Mouse (Mus musculus): ENCODE data around the gene Reps1.

The Reps1 gene

GRCm38 (mm10) chr10:18055696-18056390 is at the start of gene Reps1:
Reps1 (plus strand) TSS chr10:18055861.
- no peak for DNase-seq (ENCODE audit: low read depth)

- DNase-seq (ENCODE audit: low read depth): no peak
Observed at GRCm38 (mm10) chr10:18006756-18007155, 48.9 kb upstream of the Reps1 start.

GRCm38 (mm10) chr10:18007243-18007642 is 48.4 kb upstream of the Reps1 start:
- DNase-seq (ENCODE audit: low read depth): no peak

GRCm38 (mm10) chr10:18008118-18008517 is 47.5 kb upstream of the Reps1 start:
- no peak for DNase-seq (ENCODE audit: low read depth)

GRCm38 (mm10) chr10:18009744-18010143 is 45.9 kb upstream of the Reps1 start:
- DNase-seq (ENCODE audit: low read depth): no peak

GRCm38 (mm10) chr10:18011761-18012160 is 43.9 kb upstream of the Reps1 start:
- no peak for DNase-seq (ENCODE audit: low read depth)

GRCm38 (mm10) chr10:18020443-18020842 is 35.2 kb upstream of the Reps1 start:
- no peak for DNase-seq (ENCODE audit: low read depth)

- DNase-seq (ENCODE audit: low read depth): no peak
Observed at GRCm38 (mm10) chr10:18020846-18021245, 34.8 kb upstream of the Reps1 start.

GRCm38 (mm10) chr10:18021576-18022311 is 33.9 kb upstream of the Reps1 start:
- no peak for DNase-seq (ENCODE audit: low read depth)

- DNase-seq (ENCODE audit: low read depth): peak; percentile 41
Observed at GRCm38 (mm10) chr10:18022312-18022711, 33.3 kb upstream of the Reps1 start.

GRCm38 (mm10) chr10:18022741-18023347 is 32.8 kb upstream of the Reps1 start, which contains the start of gene Abracl:
Abracl (minus strand) TSS chr10:18023288.
- DNase-seq (ENCODE audit: low read depth): peak; percentile 69

- no peak for DNase-seq (ENCODE audit: low read depth)
Observed at GRCm38 (mm10) chr10:18034408-18034807, 21.3 kb upstream of the Reps1 start.

GRCm38 (mm10) chr10:18036849-18037248 is 18.8 kb upstream of the Reps1 start:
- no peak for DNase-seq (ENCODE audit: low read depth)

GRCm38 (mm10) chr10:18046380-18046779 is 9.3 kb upstream of the Reps1 start:
- no peak for DNase-seq (ENCODE audit: low read depth)

- no peak for DNase-seq (ENCODE audit: low read depth)
Observed at GRCm38 (mm10) chr10:18047380-18048146, 8.1 kb upstream of the Reps1 start.

- DNase-seq (ENCODE audit: low read depth): peak; percentile 64
Observed at GRCm38 (mm10) chr10:18055009-18055695, 509 bp upstream of the Reps1 start.

- peak; percentile 22 for DNase-seq (ENCODE audit: low read depth)
Observed at GRCm38 (mm10) chr10:18056391-18056745, 707 bp downstream of the Reps1 start.

GRCm38 (mm10) chr10:18058681-18059338 is 3.1 kb downstream of the Reps1 start:
- DNase-seq (ENCODE audit: low read depth): no peak

- DNase-seq (ENCODE audit: low read depth): no peak
Observed at GRCm38 (mm10) chr10:18059807-18060206, 4.1 kb downstream of the Reps1 start.

GRCm38 (mm10) chr10:18060778-18061177 is 5.1 kb downstream of the Reps1 start:
- DNase-seq (ENCODE audit: low read depth): no peak

- DNase-seq (ENCODE audit: low read depth): no peak
Observed at GRCm38 (mm10) chr10:18061533-18061932, 5.9 kb downstream of the Reps1 start.

Data from c-Kit-positive CD71-negative TER-119-negative erythroid progenitor cells, embryonic 14.5 days (primary cell).